Mouse (Mus musculus) MEL (cell line): ENCODE measurements around the gene Rgl1. TPM values are rescaled to one million over a fixed set of nuclear protein-coding genes. Genes with fewer than 3 reads are reported as not detected.
"Not testable (repeated sequence)": the region's sequence is repeated elsewhere in the genome, so short reads cannot be mapped to it uniquely, and the experiment has no call there.

ENCODE experiments used
- DNase-seq: peaks from one replicate; pipeline ENCODE4 v3.0.0; 2011; ENCODE audit warnings: low read depth, low spot score
- H3K27ac ChIP-seq: 2 replicates; pipeline ENCODE4 v1.5.1; 2012; ENCODE audit warnings: low read depth, mild to moderate bottlenecking, control low read depth, low read length, moderate library complexity; ENCODE audit not compliant: control insufficient read depth
- H3K27me3 ChIP-seq, 2 experiments: fragments of 150-350 bp in 1 of 2; sonication (generic) in 1 of 2; 2 replicates each; pipeline ENCODE4 v1.6.1; 2012; ENCODE audit warnings: low read length in 2 of 2, mild to moderate bottlenecking in 2 of 2, improper control_type of control experiment in 1 of 2, moderate library complexity in 1 of 2; ENCODE audit not compliant: insufficient read depth in 2 of 2, control insufficient read depth in 1 of 2
- H3K36me3 ChIP-seq, 2 experiments: 2 replicates each; pipeline ENCODE4 v1.6.1; 2012 to 2014; ENCODE audit warnings: low read length in 2 of 2, improper control_type of control experiment in 1 of 2, inconsistent platforms in 1 of 2, mild to moderate bottlenecking in 1 of 2; ENCODE audit not compliant: insufficient read depth in 2 of 2, control insufficient read depth in 1 of 2
- H3K4me1 ChIP-seq, 2 experiments: fragments of 150-350 bp in 1 of 2; sonication (generic) in 1 of 2; 2 replicates each; pipeline ENCODE4 v1.6.1; 2012; ENCODE audit warnings: low read length in 2 of 2, improper control_type of control experiment in 1 of 2, mild to moderate bottlenecking in 1 of 2; ENCODE audit not compliant: insufficient read depth in 2 of 2, control insufficient read depth in 1 of 2
- H3K4me3 ChIP-seq, 2 experiments: fragments of 150-350 bp in 1 of 2; sonication (generic) in 1 of 2; 2 replicates each; pipeline ENCODE4 v1.5.1; 2012; ENCODE audit warnings: low read depth in 2 of 2, low read length in 2 of 2, mild to moderate bottlenecking in 2 of 2, moderate library complexity in 2 of 2, control low read depth in 1 of 2, improper control_type of control experiment in 1 of 2; ENCODE audit not compliant: control insufficient read depth in 1 of 2, insufficient read depth in 1 of 2
- H3K79me2 ChIP-seq: 2 replicates; pipeline ENCODE4 v1.6.1; 2012; ENCODE audit warnings: mild to moderate bottlenecking, low read length, moderate library complexity; ENCODE audit not compliant: control insufficient read depth, poor library complexity, insufficient read depth
- H3K9ac ChIP-seq: 2 replicates; pipeline ENCODE4 v1.6.1; 2012; ENCODE audit warnings: low read depth, mild to moderate bottlenecking, control low read depth, low read length, moderate library complexity; ENCODE audit not compliant: control insufficient read depth, poor library complexity, severe bottlenecking
- H3K9me3 ChIP-seq: fragments of 150-350 bp; sonication (generic); replicated peaks from 2 replicates; pipeline ENCODE4 v1.6.1; 2012; ENCODE audit warnings: mild to moderate bottlenecking, low read length, improper control_type of control experiment, moderate library complexity; ENCODE audit not compliant: insufficient read depth
- BHLHE40 ChIP-seq: IDR thresholded peaks from 2 replicates; pipeline ENCODE4 v1.6.1; 2012; ENCODE audit warnings: low read depth, mild to moderate bottlenecking, inconsistent platforms, low read length, improper control_type of control experiment, borderline replicate concordance
- CHD1 ChIP-seq: IDR thresholded peaks from 2 replicates; pipeline ENCODE4 v1.6.1; 2012; ENCODE audit warnings: low read depth, mild to moderate bottlenecking, inconsistent platforms, low read length, improper control_type of control experiment
- CHD2 ChIP-seq: IDR thresholded peaks from 2 replicates; pipeline ENCODE4 v1.6.1; 2011; ENCODE audit warnings: low read length, improper control_type of control experiment
- E2F4 ChIP-seq: IDR thresholded peaks from 2 replicates; pipeline ENCODE4 v1.6.1; 2011; ENCODE audit warnings: low read depth, low read length, improper control_type of control experiment, borderline replicate concordance
- EP300 ChIP-seq, 2 experiments: IDR thresholded peaks; 2 replicates each; pipeline ENCODE4 v1.6.1; 2011; ENCODE audit warnings: improper control_type of control experiment in 2 of 2, low read length in 2 of 2, low read depth in 1 of 2, mild to moderate bottlenecking in 1 of 2
- GABPA ChIP-seq: IDR thresholded peaks from 2 replicates; pipeline ENCODE4 v1.6.1; 2012; ENCODE audit warnings: low read depth, mild to moderate bottlenecking, inconsistent platforms, low read length, improper control_type of control experiment, moderate library complexity
- HCFC1 ChIP-seq: IDR thresholded peaks from 2 replicates; pipeline ENCODE4 v1.6.1; 2012; ENCODE audit warnings: low read depth, mild to moderate bottlenecking, inconsistent platforms, low read length, improper control_type of control experiment, moderate library complexity
- JUND ChIP-seq: IDR thresholded peaks from 2 replicates; pipeline ENCODE4 v1.6.1; 2011; ENCODE audit warnings: low read depth, mild to moderate bottlenecking, improper control_type of control experiment, low read length
- KAT2A ChIP-seq: conservative IDR thresholded peaks from 2 replicates; pipeline ENCODE4 v1.6.1; 2012; ENCODE audit warnings: low read depth, low read length, improper control_type of control experiment, inconsistent platforms
- MAFK ChIP-seq: IDR thresholded peaks from 2 replicates; pipeline ENCODE4 v1.6.1; 2011; ENCODE audit warnings: low read depth, mild to moderate bottlenecking, low read length, improper control_type of control experiment, borderline replicate concordance
- MAX ChIP-seq: IDR thresholded peaks from 2 replicates; pipeline ENCODE4 v1.6.1; 2011; ENCODE audit warnings: low read length, improper control_type of control experiment
- MAZ ChIP-seq: IDR thresholded peaks from 2 replicates; pipeline ENCODE4 v1.6.1; 2012; ENCODE audit warnings: low read depth, mild to moderate bottlenecking, inconsistent platforms, low read length, improper control_type of control experiment
- MXI1 ChIP-seq: IDR thresholded peaks from 2 replicates; pipeline ENCODE4 v1.6.1; 2011; ENCODE audit warnings: mild to moderate bottlenecking, low read depth, low read length, improper control_type of control experiment
- MYB ChIP-seq: IDR thresholded peaks from 2 replicates; pipeline ENCODE4 v1.6.1; 2011; ENCODE audit warnings: mild to moderate bottlenecking, low read depth, low read length, improper control_type of control experiment
- NELFE ChIP-seq: IDR thresholded peaks from 2 replicates; pipeline ENCODE4 v1.6.1; 2011; ENCODE audit warnings: low read depth, low read length, improper control_type of control experiment
- NRF1 ChIP-seq: IDR thresholded peaks from 2 replicates; pipeline ENCODE4 v1.6.1; 2014; ENCODE audit warnings: low read depth, mild to moderate bottlenecking, inconsistent platforms, low read length, improper control_type of control experiment, moderate library complexity; ENCODE audit not compliant: poor library complexity, insufficient read depth, severe bottlenecking
- POLR2AphosphoS2 ChIP-seq: IDR thresholded peaks from 2 replicates; pipeline ENCODE4 v1.6.1; 2011; ENCODE audit warnings: low read length, improper control_type of control experiment
- RCOR1 ChIP-seq: IDR thresholded peaks from 2 replicates; pipeline ENCODE4 v1.6.1; 2012; ENCODE audit warnings: low read depth, mild to moderate bottlenecking, inconsistent platforms, low read length, improper control_type of control experiment
- TCF12 ChIP-seq: IDR thresholded peaks from 2 replicates; pipeline ENCODE4 v1.6.1; 2014; ENCODE audit warnings: low read depth, mild to moderate bottlenecking, inconsistent platforms, low read length, improper control_type of control experiment, moderate library complexity
- USF2 ChIP-seq, 2 experiments: IDR thresholded peaks; 2 replicates each; pipeline ENCODE4 v1.6.1; 2011 to 2012; ENCODE audit warnings: improper control_type of control experiment in 2 of 2, low read length in 2 of 2, borderline replicate concordance in 1 of 2, inconsistent platforms in 1 of 2, low read depth in 1 of 2, mild to moderate bottlenecking in 1 of 2; ENCODE audit not compliant: insufficient read depth in 1 of 2
- ZC3H11A ChIP-seq: IDR thresholded peaks from 2 replicates; pipeline ENCODE4 v1.6.1; 2012; ENCODE audit warnings: low read depth, mild to moderate bottlenecking, inconsistent platforms, low read length, improper control_type of control experiment
- ZKSCAN1 ChIP-seq: IDR thresholded peaks from 2 replicates; pipeline ENCODE4 v1.6.1; 2012; ENCODE audit warnings: low read depth, mild to moderate bottlenecking, inconsistent platforms, low read length, improper control_type of control experiment, moderate library complexity
- ZNF384 ChIP-seq: IDR thresholded peaks from 2 replicates; pipeline ENCODE4 v1.6.1; 2012; ENCODE audit warnings: low read depth, mild to moderate bottlenecking, inconsistent platforms, low read length, improper control_type of control experiment
- polyA plus RNA-seq, 2 experiments: library from polyadenylated mRNA; stranded (reverse) in 1 of 2; unstranded in 1 of 2; fragments of >175 nt in 1 of 2; fragments of >200 nt in 1 of 2; gene quantifications; 2 replicates each; pipeline versions ENCODE4 v1.2.1 to v1.2.4; 2012; ENCODE audit warnings: low replicate concordance in 2 of 2, low read depth in 1 of 2; ENCODE audit not compliant: insufficient read length in 2 of 2, insufficient read depth in 1 of 2, missing spikeins in 1 of 2
- total RNA-seq: library from RNA; depleted of rRNA; stranded (reverse); fragments of 300-350 nt; gene quantifications from 2 replicates; pipeline ENCODE4 v1.2.3, GENCODE M21; 2012

Gene Rgl1
- total and polyA plus RNA-seq, 3 experiments: 0.12 to 0.39 TPM; not detected in 1

DNA sequence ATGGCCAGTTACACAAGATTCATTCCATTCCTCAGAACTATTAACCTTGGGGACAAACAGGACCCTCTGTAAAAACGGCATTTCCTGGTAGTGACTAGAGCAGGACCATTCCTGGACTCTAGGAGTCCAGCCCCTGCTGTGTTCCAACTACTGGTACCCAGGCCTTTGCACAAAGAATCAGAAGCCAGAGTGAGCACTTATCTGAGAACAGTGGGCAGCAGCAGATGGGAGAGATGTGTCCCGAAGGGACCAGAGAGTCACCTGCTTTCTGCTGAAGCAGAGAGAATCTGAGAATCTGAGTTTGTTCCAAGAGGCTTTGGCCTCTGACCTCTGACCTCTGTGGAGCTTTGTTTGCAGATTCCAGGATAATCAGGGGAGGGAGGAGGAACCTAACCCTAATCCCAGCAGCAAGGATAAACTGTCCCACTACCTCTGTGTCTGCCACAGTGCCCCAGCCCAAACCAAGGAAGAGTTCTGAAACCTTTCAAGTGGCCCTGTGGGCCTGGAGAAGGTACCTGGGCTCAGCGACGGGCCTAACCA lies 22.0 kb upstream of the Rgl1 start:
- TF ChIP-seq KAT2A: no peak
- TF ChIP-seq NELFE: no peak
- TF ChIP-seq ZKSCAN1: no peak
- TF ChIP-seq MAZ: no peak
- TF ChIP-seq E2F4: no peak
- no peak for TF ChIP-seq CHD2
- no peak for TF ChIP-seq GABPA
- no peak for TF ChIP-seq USF2 (IDR thresholded peaks at IDR 0.05; ENCODE audit: borderline replicate concordance in 1 of 2, insufficient read depth in 1 of 2, low read depth in 1 of 2, low read length in 2 of 2)
- no peak for TF ChIP-seq BHLHE40
- TF ChIP-seq HCFC1: no peak
- no peak for TF ChIP-seq MAFK
- TF ChIP-seq RCOR1: no peak
- TF ChIP-seq MYB: no peak
- TF ChIP-seq ZNF384: no peak
- no peak for TF ChIP-seq MXI1
- TF ChIP-seq NRF1: no peak
- TF ChIP-seq POLR2AphosphoS2: no peak
- TF ChIP-seq ZC3H11A: no peak
- TF ChIP-seq, all 39 proteins: peak for 0
- H3K9ac ChIP-seq: no peak overlapping the region
- no peak for DNase-seq

GRCm38 (mm10) chr1:152786953-152787352 lies 20.8 kb upstream of the Rgl1 start:
- Histone ChIP-seq H3K79me2 (no peaks in the 10 kb centered on the region), H3K27me3 (no peaks in the 10 kb centered on the region), H3K27ac (no peak overlapping the region), H3K36me3 (0 out of 4 replicates have a peak, but pooled peaks cover 0 to 2% of the 10 kb centered on the region in 2 experiments), H3K9me3 (no peaks in the 10 kb centered on the region), H3K9ac (no peak overlapping the region), H3K4me3 (no peak overlapping the region), H3K4me1 (peaks cover 0 to 11% of the 10 kb centered on the region in 2 experiments; a peak in 2 of 4 replicates)
- DNase-seq: no peak
- TF ChIP-seq CHD1 (no peak), NELFE (no peak), EP300 (IDR thresholded peaks at IDR 0.05; ENCODE audit: low read depth in 1 of 2, low read length in 2 of 2) (no peak), ZNF384 (no peak), USF2 (IDR thresholded peaks at IDR 0.05; ENCODE audit: borderline replicate concordance in 1 of 2, insufficient read depth in 1 of 2, low read depth in 1 of 2, low read length in 2 of 2) (no peak), POLR2AphosphoS2 (no peak), MAX (no peak), MXI1 (no peak), JUND (no peak), TCF12 (no peak)

More for the DNA sequence above, 22.0 kb upstream of the Rgl1 start:
- H3K79me2 ChIP-seq: no peaks in the 10 kb centered on the region
- H3K9me3 ChIP-seq: no peaks in the 10 kb centered on the region
- H3K27me3 ChIP-seq: no peaks in the 10 kb centered on the region
- peaks cover 0 to 11% of the 10 kb centered on the region in 2 experiments; a peak in 2 of 4 replicates for H3K4me1 ChIP-seq
- H3K27ac ChIP-seq: no peak overlapping the region
- no peak overlapping the region for H3K4me3 ChIP-seq
- 0 out of 4 replicates have a peak, but pooled peaks cover 0 to 2% of the 10 kb centered on the region in 2 experiments for H3K36me3 ChIP-seq

DNA sequence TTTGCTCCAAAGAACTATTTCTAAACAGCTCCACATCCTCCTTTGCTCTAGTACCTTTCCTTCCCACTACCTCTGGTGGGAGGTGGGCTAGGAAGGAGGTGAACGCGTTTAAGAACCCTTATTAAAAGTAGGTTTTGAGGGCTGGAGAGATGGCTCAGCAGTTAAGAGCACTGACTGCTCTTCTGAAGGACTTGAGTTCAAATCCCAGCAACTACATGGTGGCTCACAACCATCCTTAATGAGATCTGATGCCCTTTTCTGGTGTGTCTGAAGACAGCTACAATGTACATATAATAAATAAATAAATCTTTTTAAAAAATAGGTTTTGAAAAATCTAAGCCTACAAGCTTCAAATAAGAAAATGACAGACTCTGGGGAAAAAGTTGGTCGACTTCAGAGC lies 19.3 kb upstream of the Rgl1 start:
- H3K4me1 ChIP-seq, H3K79me2 ChIP-seq, DNase-seq, H3K9ac ChIP-seq, H3K4me3 ChIP-seq, H3K27ac ChIP-seq, H3K9me3 ChIP-seq, H3K36me3 ChIP-seq, H3K27me3 ChIP-seq: not testable (repeated sequence)
